Mouse (Mus musculus) kidney, adult 8-10 months (tissue): ENCODE data around the gene Kank4.
A peak's percentile ranks its signal among the peaks of the same experiment; 100 is the strongest.
"Not testable (repeated sequence)": the region's sequence is repeated elsewhere in the genome, so short reads cannot be mapped to it uniquely, and the experiment has no call there.

Experiments
- DNase-seq, 2 experiments: peaks; one replicate each; pipeline ENCODE4 v3.0.0; 2022

Kank4 gene

GRCm38 (mm10) chr4:98826701-98827100, 9.4 kb upstream of the Kank4 start:
- no peak for DNase-seq

- not testable (repeated sequence) for DNase-seq
Measured at GRCm38 (mm10) chr4:98823740-98824139, 6.4 kb upstream of the Kank4 start, which contains the start of gene I0C0044D17Rik. Gene I0C0044D17Rik, minus strand, starts transcription at chr4:98823840.

- DNase-seq, result no peak
Measured at GRCm38 (mm10) chr4:98823047-98823446, 5.7 kb upstream of the Kank4 start.

- no peak for DNase-seq
Measured at GRCm38 (mm10) chr4:98822478-98822877, 5.1 kb upstream of the Kank4 start.

GRCm38 (mm10) chr4:98819216-98819755, 1.9 kb upstream of the Kank4 start:
- no peak for DNase-seq

GRCm38 (mm10) chr4:98816807-98817183, 542 bp downstream of the Kank4 start:
- DNase-seq, result no peak

- peak; percentile 11 to 24 for DNase-seq
Measured at GRCm38 (mm10) chr4:98806306-98806705, 11.0 kb downstream of the Kank4 start.

- DNase-seq, result no peak
Measured at GRCm38 (mm10) chr4:98805291-98806048, 11.9 kb downstream of the Kank4 start.

- no peak for DNase-seq
Measured at GRCm38 (mm10) chr4:98804476-98805134, 12.7 kb downstream of the Kank4 start.

GRCm38 (mm10) chr4:98801775-98802174, 15.6 kb downstream of the Kank4 start:
- no peak for DNase-seq

GRCm38 (mm10) chr4:98800824-98801223, 16.5 kb downstream of the Kank4 start:
- DNase-seq, result no peak

- no peak for DNase-seq
Measured at GRCm38 (mm10) chr4:98796591-98797341, 20.6 kb downstream of the Kank4 start.

GRCm38 (mm10) chr4:98795241-98795640, 22.1 kb downstream of the Kank4 start:
- no peak for DNase-seq

- no peak for DNase-seq
Measured at GRCm38 (mm10) chr4:98793486-98793885, 23.9 kb downstream of the Kank4 start.

- no peak for DNase-seq
Measured at GRCm38 (mm10) chr4:98790721-98791120, 26.6 kb downstream of the Kank4 start.

GRCm38 (mm10) chr4:98789861-98790311, 27.5 kb downstream of the Kank4 start:
- no peak for DNase-seq

- DNase-seq, result no peak
Measured at GRCm38 (mm10) chr4:98789133-98789765, 28.1 kb downstream of the Kank4 start.

- DNase-seq, result no peak
Measured at GRCm38 (mm10) chr4:98786281-98786680, 31.1 kb downstream of the Kank4 start.

GRCm38 (mm10) chr4:98785851-98786250, 31.5 kb downstream of the Kank4 start:
- DNase-seq, result no peak

- DNase-seq, result no peak
Measured at GRCm38 (mm10) chr4:98778219-98778618, 39.1 kb downstream of the Kank4 start.

- no peak for DNase-seq
Measured at GRCm38 (mm10) chr4:98777464-98777863, 39.9 kb downstream of the Kank4 start.

- no peak for DNase-seq
Measured at GRCm38 (mm10) chr4:98776721-98777427, 40.5 kb downstream of the Kank4 start.
